Mouse (Mus musculus) retina, embryonic 14.5 days (tissue): Measurements from ENCODE around the gene Gpsm1.

Source experiments
- DNase-seq: peaks from one replicate; pipeline ENCODE4 v3.0.0-alpha.2; 2015; ENCODE audit warnings: low spot score

The Gpsm1 gene

DNA sequence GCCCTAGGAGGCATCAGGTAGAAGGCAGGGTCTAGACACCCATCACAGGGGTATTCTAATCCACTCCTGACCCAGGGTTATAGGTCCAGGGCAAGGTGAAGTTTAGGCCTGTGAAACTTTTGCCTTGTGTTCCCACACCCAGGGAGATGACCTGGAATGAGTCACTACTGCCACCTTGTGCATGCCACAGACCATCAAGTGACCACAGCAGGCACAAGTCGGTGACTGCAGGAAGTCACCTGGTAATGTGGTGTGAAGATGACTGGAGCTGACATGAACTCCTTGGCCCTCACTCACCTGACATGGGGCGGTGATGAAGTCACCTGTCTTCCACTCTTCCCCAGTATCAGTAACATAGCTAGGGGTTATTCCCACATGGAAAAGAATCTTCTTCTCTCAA, 2.5 kb upstream of the Gpsm1 start:
- DNase-seq: no peak

DNA sequence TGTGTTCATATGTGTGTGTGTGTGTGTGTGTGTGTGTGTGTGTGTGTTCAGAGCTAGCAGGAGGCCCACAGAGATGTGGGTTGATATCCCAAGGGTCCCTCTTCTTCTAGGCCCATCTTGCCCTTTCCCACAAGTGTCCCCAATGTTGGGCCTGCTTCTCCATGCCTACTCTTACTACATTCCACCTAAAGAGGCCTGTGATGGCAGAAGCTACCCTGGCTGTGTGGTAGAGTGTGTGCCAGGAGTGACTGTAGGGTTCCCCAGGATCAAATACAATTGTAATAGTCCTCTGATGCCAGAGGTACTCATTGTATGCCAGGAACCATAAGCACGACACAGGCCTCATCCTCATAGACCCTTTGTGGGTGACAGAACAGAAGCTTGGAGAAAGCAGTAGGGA, 1.9 kb upstream of the Gpsm1 start:
- DNase-seq: no peak

DNA sequence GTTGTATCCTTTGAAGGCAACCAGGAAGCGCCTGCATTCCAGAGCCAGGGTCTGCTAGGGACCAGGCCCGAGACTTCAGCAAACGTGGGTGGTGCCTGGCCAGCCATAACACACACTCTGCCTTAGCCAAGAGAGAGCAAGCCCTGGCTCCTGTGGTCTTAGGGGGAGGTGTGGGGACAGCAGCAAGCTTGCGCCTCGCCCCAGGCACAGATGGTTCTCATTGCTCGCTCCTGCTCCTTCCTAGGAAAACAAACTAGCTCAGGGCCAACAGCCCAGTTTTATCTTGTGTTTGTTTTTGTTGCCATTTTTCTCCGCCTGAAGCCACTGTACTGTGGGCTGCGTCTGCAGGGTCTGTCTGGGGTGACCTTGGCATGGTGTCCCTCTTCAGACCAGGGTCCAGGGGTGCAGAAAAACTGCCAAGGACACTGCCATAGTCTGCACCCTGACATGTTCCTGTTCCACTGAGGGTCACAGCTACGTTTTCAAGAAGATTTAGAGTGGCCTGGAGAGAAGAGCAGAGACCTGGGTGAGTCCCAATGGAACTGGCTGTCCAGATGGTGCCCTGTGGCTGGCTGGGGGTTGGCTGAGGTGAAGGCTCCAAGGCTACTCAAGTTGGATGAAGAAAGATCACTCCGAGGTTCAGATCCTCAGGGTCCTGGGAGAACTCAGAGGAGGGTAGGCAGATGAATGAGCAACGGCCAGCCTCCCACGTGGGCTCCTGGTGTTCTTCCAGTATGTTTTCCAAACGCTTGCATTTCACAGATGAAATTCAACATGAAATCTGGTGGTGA, 839 bp upstream of the Gpsm1 start:
- no peak for DNase-seq

DNA sequence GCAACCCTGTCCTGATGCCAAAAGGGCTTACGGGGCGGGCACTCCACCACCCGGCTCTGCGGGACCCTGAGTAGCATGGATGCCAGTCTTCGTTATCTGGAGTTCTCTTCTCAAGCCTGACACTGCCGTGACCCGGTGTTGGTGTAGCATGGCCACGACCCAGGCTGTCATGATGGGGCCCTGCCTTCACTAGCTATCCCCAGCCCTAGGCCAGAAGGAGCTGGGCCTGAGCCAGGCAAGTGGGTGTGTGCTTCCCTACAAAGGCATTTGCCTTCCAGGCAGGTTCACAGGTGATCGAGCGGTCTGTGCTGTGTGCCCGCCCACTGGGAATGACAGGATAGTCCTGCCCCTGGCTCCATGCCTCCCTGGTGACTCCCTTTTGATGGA, 603 bp downstream of the Gpsm1 start:
- no peak for DNase-seq

DNA sequence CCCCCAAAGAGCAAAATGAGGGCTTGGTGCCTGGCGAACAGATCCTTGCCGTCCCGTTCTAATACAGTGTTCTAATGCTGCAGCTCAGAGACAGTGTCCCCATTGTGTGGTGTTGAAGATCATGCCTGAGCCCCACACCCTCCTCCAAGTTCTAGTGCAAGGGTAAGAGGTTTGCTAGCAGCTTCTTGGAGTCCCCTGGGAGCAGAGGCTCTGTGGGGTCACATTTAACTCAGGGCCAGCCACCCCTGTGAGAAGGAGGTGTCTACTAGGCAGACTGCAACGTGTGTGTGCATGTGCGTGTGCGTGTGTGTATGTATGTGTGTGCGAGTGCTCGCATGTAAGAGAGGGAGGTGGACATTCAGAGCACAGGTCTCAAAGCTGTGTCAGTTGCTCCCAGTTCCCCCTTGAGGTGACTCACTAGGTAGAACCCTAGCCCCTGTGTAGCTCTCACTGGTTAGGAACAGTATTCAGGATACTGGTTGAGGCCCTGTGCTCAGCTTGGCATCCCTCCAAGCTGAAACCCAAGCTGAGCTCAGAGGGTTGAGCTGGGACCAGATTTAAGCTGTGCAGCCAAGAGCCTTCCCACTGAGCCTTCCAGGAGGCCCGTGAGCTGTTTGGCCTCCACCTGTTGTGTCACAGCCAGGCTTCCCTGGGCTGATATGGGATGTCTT, 1.4 kb downstream of the Gpsm1 start:
- DNase-seq: no peak

DNA sequence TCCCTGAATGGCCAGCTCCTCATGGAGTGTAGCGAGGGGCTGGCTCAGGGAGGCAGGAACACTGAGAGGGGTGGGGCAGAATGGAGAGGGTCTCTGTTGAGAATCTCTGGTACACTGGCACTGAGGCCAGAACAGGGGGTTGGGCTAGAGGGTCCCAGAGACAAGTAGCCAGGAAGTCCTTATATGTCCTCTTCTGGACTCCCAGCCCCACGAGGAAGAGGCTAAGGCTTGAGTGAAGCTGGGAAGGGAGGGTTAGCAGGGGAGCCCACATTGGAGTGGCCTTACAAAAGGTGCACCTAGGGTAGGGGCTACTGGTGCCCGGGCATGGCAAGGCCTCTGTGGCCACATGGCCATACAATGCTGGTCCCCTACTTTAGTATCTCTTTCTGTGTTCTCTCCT, 2.1 kb downstream of the Gpsm1 start:
- no peak for DNase-seq

DNA sequence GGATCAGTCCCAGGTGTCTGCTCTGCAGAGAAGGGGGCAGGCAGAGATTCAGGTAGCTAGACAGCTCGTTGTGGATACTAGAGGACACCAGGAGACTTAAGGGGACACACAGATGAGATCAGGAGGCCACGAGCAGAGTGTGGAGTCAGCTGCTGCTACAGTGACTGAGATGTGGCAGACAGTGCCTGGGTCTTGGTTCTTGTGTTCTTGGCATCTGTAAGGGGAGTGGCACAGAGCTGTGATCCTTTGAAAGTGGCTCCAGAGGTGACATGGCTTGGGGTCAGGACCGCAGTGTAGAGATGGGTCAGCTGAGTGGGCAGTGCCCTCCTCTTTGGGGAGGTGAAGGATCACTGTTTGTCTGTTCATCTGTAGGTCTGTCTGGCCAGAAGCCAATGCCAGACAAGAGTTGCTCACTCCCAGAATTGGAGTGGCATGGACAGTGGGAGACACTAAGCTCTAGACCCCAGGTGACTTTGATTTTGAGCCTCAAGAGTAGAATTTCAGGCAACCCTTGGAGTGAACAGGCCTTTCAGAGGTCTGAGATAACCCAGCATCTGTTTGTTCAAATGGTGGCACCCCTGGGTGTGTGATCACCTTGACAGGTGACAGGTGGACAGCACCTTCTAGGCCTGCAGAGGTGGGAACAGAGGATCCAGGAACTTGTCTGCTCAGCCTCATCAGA, 2.8 kb downstream of the Gpsm1 start:
- DNase-seq: no peak

DNA sequence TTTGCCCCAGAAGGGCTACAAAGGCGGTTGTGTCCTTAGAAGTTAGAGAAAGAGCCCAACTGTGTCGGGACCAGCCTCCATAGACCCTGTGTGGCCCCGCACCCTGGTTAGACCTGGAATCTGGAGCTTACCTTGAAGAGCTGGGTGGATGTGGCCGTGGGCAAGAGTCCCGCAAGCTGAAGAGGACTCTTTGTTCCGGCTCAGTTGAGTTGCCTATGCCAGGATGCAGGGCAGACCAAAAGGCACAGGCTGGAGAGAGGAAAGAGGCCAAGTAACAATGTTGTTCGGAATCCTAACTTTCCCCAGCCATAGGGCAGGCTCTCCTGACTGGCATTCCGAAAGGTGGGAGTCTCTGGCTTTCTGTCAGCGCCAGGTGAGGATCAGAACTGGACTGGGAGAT, 3.8 kb downstream of the Gpsm1 start:
- no peak for DNase-seq

DNA sequence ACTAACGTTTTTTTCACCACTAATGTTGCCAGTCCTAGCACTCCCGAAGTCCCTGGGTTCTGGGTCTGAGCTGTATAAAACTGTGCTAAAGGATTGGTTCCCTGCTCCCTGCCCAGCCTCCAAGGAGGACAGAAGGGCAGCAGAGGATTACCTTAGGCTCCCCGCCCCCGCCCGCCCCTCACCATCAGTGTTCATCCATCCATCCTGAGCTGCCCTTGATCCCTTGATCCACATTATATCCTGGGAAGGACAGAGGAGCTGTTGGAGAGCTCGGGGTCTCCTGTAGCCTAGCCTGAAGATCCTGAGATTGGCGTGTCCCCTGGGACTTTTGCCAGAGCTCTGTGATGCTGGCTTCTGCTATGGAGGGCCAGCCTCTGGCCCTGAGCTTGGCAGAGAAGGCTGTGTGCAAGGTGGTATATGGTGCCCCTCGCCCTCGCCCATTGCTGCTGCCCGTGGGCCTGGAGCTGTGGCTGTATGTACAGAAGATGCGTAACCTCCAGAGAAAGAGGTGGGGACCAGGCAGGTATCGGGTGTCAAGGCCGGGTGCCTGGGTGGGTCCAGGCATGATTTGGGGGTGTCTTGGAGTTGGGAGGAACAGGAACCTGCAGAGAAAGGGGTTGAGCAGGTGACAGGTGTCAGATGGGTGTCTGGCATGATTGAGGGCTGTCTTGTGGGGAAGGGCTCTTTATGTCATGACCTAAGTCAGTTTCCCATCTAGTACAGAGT, 4.4 kb downstream of the Gpsm1 start:
- DNase-seq: no peak

DNA sequence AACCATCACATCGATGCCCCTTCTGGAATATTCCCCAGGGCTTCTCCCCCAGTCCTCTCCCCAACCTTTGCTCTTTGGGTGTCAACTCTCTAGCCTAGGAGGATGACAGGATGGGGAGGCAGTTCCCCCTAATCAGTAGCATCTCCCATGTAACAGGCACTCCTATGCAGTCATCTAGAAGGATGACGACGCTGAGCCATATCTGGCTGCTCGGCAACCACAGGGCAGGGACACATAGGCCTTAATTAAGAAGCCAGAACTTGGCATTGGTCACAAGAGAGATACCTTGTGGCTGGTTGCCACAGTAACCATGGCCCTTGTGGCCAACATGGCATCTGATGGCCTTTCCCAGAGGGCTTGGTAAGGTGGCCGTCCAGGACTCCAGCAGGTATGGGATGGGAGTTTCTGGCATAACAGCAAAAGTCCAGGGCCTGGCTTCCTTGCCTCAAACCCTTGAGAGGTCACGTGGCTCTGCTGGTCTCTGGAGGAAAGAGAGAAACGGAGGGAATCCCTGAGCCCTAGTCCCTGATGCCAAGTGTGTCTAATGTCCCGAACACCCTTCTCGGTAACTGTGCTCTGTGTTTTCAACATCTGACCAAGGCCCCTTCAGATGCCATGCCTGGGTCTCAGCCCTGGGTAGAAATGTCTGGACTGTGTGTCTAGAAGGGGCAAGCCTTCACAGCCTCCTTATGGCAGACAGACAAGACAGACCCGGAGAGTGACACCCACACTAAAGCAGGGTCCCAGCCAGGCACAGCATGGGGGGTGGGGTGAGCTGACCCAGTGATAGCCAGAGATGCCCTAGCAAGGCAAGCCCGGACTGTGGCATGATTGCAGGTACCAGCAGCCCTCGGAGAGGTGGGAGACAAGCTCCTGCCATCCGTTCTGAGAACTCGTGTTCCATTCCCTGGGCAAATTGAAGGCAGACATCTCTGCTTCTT, 5.2 kb downstream of the Gpsm1 start:
- DNase-seq: no peak

DNA sequence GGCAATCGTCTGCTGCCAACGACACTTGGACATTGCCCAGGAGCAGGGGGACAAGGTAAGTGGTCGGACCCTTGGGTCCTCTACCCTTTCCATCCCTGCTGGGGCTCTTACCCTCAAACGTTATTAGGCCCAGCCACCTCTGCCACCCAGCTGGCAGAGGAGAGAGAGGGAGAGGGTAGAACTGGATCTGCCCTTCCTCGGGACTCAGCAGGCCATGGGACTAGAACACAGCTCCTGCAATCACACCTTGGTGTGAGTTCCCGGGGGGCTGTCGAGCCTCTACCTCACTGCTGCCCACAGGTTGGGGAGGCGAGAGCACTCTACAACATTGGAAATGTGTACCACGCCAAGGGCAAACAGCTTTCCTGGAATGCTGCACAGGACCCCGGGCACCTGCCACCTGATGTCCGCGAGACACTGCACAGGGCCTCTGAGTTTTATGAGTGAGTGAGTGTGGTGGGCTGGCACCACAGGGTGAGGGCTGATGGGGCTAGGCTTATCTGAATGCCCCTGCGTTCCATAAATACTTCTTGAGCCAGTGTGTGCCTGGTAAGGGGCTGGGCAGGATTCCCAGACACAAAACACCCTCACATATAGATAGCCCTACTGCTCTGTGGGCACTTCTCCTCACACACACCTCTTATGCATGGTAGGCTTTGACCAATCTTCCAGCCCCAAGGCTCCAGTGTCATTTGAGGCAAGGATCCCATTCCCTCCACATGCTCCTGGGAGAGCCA, 8.4 kb downstream of the Gpsm1 start:
- no peak for DNase-seq

DNA sequence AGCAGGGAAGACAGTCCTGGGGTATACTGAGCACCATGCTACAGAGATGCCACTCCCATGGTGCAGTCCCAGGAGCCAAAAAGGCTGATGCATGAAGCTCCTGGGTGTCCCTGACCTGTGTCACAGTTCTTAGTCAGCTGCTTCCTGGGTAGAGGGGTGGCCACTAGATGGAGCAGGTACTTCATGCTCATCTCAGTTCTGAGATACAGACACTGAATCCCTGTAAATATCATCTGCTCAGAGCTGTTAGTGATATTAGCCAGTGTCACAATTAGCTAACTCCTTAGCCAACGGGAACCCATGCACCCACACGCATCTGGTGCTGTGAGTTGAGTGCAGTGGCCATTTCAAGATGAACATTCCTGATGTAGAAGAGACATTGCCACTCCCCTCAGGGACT, 9.6 kb downstream of the Gpsm1 start:
- DNase-seq: no peak

DNA sequence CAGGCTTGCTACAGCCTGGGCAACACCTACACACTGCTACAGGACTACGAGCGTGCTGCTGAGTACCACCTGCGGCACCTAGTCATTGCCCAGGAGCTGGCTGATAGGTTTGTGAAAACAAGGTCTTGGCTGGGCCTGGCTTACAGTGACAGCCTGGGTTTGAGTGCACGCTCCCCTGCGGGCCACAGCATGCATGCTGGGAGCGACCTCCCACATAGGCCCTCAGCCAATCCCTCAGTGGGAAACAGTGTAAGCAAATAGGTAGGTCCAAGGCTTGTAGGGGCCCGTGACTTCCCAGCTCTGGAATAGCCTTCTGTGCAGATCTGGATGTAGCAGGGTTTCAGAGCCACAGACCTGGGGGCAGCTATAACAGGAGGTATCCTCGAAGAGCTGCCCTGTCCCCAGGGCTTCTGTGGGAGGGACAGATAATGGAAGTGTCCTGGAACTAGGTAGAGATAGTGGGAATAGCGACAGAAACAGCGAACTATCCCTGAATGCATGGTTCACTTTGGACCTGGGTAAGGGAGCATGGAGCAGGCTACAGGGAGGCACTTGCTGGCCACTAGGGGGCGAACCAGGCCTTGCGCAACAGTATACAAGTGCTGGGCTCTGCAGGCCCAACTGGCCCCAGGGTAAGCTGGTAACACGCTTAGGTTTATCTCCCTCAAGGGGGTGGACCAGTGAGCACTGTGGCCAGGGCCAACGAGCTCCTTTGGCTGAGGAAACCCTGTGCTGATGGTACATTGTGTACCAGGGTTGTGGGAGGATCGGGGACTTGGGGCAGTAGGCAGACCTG, 10.3 kb downstream of the Gpsm1 start:
- DNase-seq: peak; percentile 75

DNA sequence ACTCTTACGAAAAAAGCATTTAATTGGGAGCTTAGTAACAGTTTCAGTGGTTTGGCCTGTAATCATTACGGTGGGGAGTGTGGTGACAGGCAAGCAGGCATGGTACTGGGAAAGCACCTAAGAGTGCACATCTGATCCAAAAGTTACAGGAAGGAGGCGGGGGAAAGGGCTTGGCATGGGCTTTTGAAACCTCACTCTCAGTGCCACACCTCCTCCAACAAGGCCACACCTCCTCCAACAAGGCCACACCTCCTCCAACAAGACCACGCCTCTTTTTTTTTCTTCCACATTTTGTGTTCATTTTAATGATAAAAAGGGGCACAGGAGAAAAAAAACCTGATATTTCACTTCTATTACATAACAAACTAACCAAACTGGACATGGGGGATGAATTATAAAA, 12.5 kb downstream of the Gpsm1 start:
- DNase-seq: no peak

DNA sequence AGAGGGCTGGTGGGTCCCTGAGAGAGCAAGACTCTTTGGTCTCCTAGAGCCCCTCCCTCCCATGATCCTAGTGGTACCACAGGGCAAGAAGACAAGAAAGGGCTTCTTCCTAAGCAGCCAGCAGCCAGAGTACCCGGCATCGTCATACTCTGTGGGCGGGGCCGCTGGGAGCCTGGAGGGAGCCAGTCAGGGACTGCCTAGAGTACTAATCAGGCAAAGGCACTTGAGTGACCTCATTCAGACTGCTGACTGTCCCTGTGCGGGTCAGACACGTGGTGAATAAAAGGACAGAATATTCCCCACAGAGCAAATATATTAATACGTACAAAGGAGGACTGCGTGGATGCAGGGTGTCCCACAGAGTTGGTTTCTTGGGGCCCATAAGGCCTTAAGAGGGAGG, 14.1 kb downstream of the Gpsm1 start:
- DNase-seq: peak; percentile 23

DNA sequence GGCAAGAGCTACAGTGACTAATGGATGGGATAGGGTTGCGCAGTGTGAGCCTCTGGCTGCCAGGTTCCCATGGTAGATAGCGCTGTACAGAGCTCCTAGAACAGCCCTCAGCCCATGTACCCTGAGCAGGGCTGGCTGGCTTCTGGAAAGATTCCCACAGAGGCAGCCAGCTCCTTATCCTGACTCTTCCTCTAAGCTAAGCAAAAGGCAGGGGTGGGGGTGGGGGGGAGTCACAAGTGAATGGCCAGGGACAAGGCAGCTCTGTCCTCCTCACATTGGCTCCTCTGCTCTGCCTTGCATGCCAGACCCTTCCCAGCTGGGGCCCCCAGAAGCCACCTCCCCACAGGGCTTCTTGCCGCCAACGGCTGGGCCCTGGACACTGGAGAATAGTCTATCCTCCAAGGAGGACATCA, 14.7 kb downstream of the Gpsm1 start:
- DNase-seq: no peak

DNA sequence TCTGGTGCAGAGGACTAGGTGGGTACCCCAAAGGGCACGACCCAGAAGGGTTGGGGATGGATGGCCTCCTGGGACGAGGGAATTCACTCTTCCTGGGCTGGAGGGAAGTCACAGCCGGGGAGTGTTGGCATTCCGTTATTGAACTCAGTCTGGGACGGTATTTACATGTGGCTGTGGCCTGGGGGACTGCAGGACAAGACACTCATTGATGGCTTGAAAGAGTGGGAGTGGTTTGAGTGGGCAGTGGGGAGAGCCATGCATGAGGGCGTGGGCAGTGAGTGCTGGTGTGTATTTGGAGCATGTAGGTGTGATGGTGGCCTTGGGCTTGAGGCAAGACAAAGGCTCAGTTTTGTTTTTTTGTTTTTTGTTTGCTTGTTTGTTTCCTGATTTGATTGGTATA, 15.4 kb downstream of the Gpsm1 start:
- no peak for DNase-seq

DNA sequence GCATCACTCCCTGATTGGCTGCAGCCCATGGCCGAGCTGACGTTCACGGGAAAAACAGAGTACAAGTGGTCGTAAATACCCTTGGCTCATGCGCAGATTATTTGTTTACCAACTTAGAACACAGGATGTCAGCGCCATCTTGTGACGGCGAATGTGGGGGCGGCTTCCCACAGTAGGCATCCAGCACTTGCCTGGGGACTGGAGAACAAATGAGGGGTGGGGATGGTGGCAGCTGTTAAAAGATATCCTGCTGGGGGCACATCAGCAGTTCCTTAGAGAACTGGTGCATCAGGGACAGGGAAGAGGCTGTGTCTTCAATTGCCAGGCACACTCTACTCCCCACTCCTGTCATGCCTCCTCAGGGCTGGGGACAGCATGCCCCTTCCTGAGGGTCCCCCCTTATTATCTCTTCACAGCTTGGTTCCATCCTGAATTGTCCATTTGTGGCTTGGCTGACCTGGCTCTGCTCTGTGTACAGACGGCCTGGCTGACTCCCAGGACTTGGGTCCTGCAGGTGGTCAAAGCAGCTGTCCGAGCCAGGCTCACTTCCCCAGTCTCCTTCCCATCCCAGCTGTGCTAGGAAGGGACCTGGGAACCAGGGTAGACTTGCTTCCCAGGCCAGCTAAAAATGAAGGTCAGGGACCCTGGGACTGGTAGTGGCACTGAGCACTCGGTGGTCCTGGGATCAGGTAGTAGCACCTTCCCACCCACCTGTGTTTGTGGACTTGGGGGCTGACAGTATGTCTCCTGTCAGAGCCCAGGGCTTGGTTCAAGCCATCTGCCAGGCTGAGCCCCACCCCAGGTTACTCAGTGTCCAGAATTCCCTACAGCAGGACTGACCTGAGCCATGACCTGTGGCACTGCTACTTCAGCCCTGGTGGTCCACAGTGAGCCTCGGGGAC, 23.2 kb downstream of the Gpsm1 start:
- DNase-seq: no peak

DNA sequence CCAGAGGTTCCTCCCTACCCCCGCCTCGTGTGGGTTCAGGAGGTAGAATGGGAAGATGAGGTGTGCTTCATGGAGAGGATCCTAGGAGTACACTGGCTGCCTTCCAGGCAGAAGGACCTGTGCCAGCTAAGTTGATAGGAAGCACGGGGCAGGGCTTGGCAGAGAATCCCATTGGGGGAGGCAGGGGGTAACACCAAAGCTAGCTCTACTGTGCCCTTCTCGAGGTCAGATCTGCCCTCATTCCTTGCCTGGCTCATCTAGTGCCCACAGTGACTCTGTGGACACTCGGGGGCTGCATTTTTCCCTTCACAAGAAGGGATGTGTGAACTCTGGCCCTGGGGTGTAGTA, 23.9 kb downstream of the Gpsm1 start:
- no peak for DNase-seq
